Mouse (Mus musculus) intestine, postnatal 0 days (tissue): ENCODE results near the gene Dnah11. TPM values are rescaled to one million over a fixed set of nuclear protein-coding genes. Genes with fewer than 3 reads are reported as not detected.

Experiments used
- ATAC-seq: fragments of 200-750 bp; cut with Nextera tagmentation; 2 replicates; pipeline ENCODE4 v1.8.0; 2017; ENCODE audit warnings: mild to moderate bottlenecking, moderate TSS enrichment, moderate library complexity
- H3K27ac ChIP-seq: fragments of 300-500 bp; sonication (generic); 2 replicates; pipeline ENCODE4 v1.5.1; 2014; ENCODE audit warnings: mild to moderate bottlenecking, low read depth, low read length, moderate library complexity
- H3K27me3 ChIP-seq: fragments of 300-500 bp; sonication (generic); replicated peaks from 2 replicates; pipeline ENCODE4 v1.6.1; 2014; ENCODE audit warnings: low read length, mixed read lengths; ENCODE audit not compliant: control insufficient read depth, insufficient read depth
- H3K36me3 ChIP-seq: fragments of 300-500 bp; sonication (generic); 2 replicates; pipeline ENCODE4 v1.6.1; 2014; ENCODE audit warnings: mild to moderate bottlenecking, moderate library complexity; ENCODE audit not compliant: control insufficient read depth, insufficient read depth
- H3K4me1 ChIP-seq: fragments of 300-500 bp; sonication (generic); replicated peaks from 2 replicates; pipeline ENCODE4 v1.6.1; 2014; ENCODE audit warnings: antibody characterized with exemption, low read length, mixed read lengths; ENCODE audit not compliant: control insufficient read depth, insufficient read depth
- H3K4me2 ChIP-seq: fragments of 300-500 bp; sonication (generic); replicated peaks from 2 replicates; pipeline ENCODE4 v1.6.1; 2014; ENCODE audit warnings: low read depth, mild to moderate bottlenecking, moderate library complexity
- H3K4me3 ChIP-seq: fragments of 300-500 bp; sonication (generic); 2 replicates; pipeline ENCODE4 v1.5.1; 2014; ENCODE audit warnings: low read depth, low read length
- H3K9ac ChIP-seq: fragments of 300-500 bp; sonication (generic); 2 replicates; pipeline ENCODE4 v1.6.1; 2014; ENCODE audit warnings: mild to moderate bottlenecking, low read depth, low read length
- H3K9me3 ChIP-seq: fragments of 300-500 bp; sonication (generic); 2 replicates; pipeline ENCODE4 v1.6.1; 2016; ENCODE audit warnings: mixed run types; ENCODE audit not compliant: control insufficient read depth
- CTCF ChIP-seq: sonication (generic); IDR thresholded peaks from 2 replicates; pipeline ENCODE4 v1.5.1; 2016; ENCODE audit warnings: low read depth, mild to moderate bottlenecking, control low read depth, antibody characterized with exemption, moderate library complexity
- WGBS: fragments of 180-500 bp; shearing (Covaris S2); extraction: QIAGEN DNeasy Blood & Tissue Kit; methylation state at CpG from one replicate; pipeline ENCODE4 v1.1.7; 2014; 5-methylcytosine and 5-hydroxymethylcytosine counted together
- polyA plus RNA-seq: library from polyadenylated mRNA; unstranded; fragments of >200 nt; fragmentation: Nextera tagmentation; extraction: Ambion mirVana; gene quantifications from 2 replicates; pipeline ENCODE4 v1.2.1, GENCODE M21; 2015

Dnah11 gene
- polyA plus RNA-seq, 1 experiment from 2014 or later = 0.01 TPM

- Histone ChIP-seq H3K27ac (no peak overlapping the region), H3K9me3 (no peaks in the 10 kb centered on the region), H3K4me3 (no peak overlapping the region), H3K27me3 (no peaks in the 10 kb centered on the region), H3K36me3 (no peaks in the 10 kb centered on the region), H3K4me2 (no peak overlapping the region), H3K9ac (no peak overlapping the region), H3K4me1 (no peaks in the 10 kb centered on the region)
- ATAC-seq = no peak
- WGBS = 35% methylated on average over 3 of the region's 3 CpGs
- TF ChIP-seq CTCF = no peak
Observed at GRCm38 (mm10) chr12:117828350-117828749, 370.5 kb downstream of the Dnah11 start.

Other genes starting within 250 kb of the Dnah11 start
- 2.0 and 2.2 TPM in 2 replicates for gene Sp4, start 102.4 kb upstream of the Dnah11 start, polyA plus RNA-seq